Mouse (Mus musculus): ENCODE data around the gene Frmd5. TPM values are rescaled to one million over a fixed set of nuclear protein-coding genes. Genes with fewer than 3 reads are reported as not detected.
"Not testable (repeated sequence)": the region's sequence is repeated elsewhere in the genome, so short reads cannot be mapped to it uniquely, and the experiment has no call there.

Frmd5 gene
- polyA plus RNA-seq, 1 experiment from 2014 or later: 14.7 TPM

- H3K36me3 ChIP-seq (ENCODE audit: control insufficient read depth, insufficient read depth, low read length): peaks cover 6% of the 10 kb centered on the region
- DNase-seq (ENCODE audit: low spot score) (no peak), ATAC-seq (ENCODE audit: insufficient read depth, low FRiP score, low TSS enrichment) (no peak)
- H3K4me2 ChIP-seq (ENCODE audit: low read depth): no peak overlapping the region
- 94% methylated on average over 8 of the region's 8 CpGs for WGBS
- no peak overlapping the region for H3K27ac ChIP-seq (ENCODE audit: low read depth, low read length)
- no peaks in the 10 kb centered on the region for H3K4me1 ChIP-seq (ENCODE audit: control insufficient read depth, insufficient read depth, low read length)
- no peak overlapping the region for H3K4me3 ChIP-seq (ENCODE audit: low read depth, low read length)
- no peaks in the 10 kb centered on the region for H3K27me3 ChIP-seq (ENCODE audit: control insufficient read depth, insufficient read depth, low read length)
- no peak overlapping the region for H3K9ac ChIP-seq (ENCODE audit: low read length)
- no peaks in the 10 kb centered on the region for H3K9me3 ChIP-seq (ENCODE audit: control insufficient read depth, low read length)
Observed at GRCm38 (mm10) chr2:121511401-121511800, 295.5 kb downstream of the Frmd5 start.

- Histone ChIP-seq H3K9me3 (ENCODE audit: control insufficient read depth, low read length) (no peaks in the 10 kb centered on the region), H3K4me3 (ENCODE audit: low read depth, low read length) (peak overlapping the region; percentile 17), H3K36me3 (ENCODE audit: control insufficient read depth, insufficient read depth, low read length) (peaks cover 4% of the 10 kb centered on the region; the same call in 1 of the 2 replicates), H3K27me3 (ENCODE audit: control insufficient read depth, insufficient read depth, low read length) (no peaks in the 10 kb centered on the region), H3K9ac (ENCODE audit: low read length) (no peak overlapping the region), H3K27ac (ENCODE audit: low read depth, low read length) (no peak overlapping the region), H3K4me2 (ENCODE audit: low read depth) (peak overlapping the region; percentile 41), H3K4me1 (ENCODE audit: control insufficient read depth, insufficient read depth, low read length) (no peaks in the 10 kb centered on the region)
- ATAC-seq (ENCODE audit: insufficient read depth, low FRiP score, low TSS enrichment): peak; percentile 57; the same call in 1 of the 2 replicates
- WGBS: 17% methylated on average over 16 of the region's 16 CpGs
- DNase-seq (ENCODE audit: low spot score): peak; percentile 70
Observed at GRCm38 (mm10) chr2:121509584-121509983, 297.3 kb downstream of the Frmd5 start.

GRCm38 (mm10) chr2:121507951-121508330 is 298.9 kb downstream of the Frmd5 start:
- ATAC-seq (ENCODE audit: insufficient read depth, low FRiP score, low TSS enrichment) (no peak), DNase-seq (ENCODE audit: low spot score) (no peak)
- no peak overlapping the region for H3K9ac ChIP-seq (ENCODE audit: low read length)
- no peaks in the 10 kb centered on the region for H3K27me3 ChIP-seq (ENCODE audit: control insufficient read depth, insufficient read depth, low read length)
- H3K9me3 ChIP-seq (ENCODE audit: control insufficient read depth, low read length): no peaks in the 10 kb centered on the region
- H3K4me2 ChIP-seq (ENCODE audit: low read depth): peak overlapping the region; percentile 54
- H3K36me3 ChIP-seq (ENCODE audit: control insufficient read depth, insufficient read depth, low read length): peaks cover 4% of the 10 kb centered on the region; the same call in 1 of the 2 replicates
- H3K27ac ChIP-seq (ENCODE audit: low read depth, low read length): no peak overlapping the region
- H3K4me3 ChIP-seq (ENCODE audit: low read depth, low read length): peak overlapping the region; percentile 57
- H3K4me1 ChIP-seq (ENCODE audit: control insufficient read depth, insufficient read depth, low read length): no peaks in the 10 kb centered on the region
- WGBS: 96% methylated on average over 2 of the region's 2 CpGs

GRCm38 (mm10) chr2:121507173-121507950 is 299.5 kb downstream of the Frmd5 start:
- H3K4me2 ChIP-seq (ENCODE audit: low read depth): peak overlapping the region; percentile 54
- DNase-seq (ENCODE audit: low spot score) (no peak), ATAC-seq (ENCODE audit: insufficient read depth, low FRiP score, low TSS enrichment) (no peak)
- 38% methylated on average over 12 of the region's 12 CpGs for WGBS
- H3K9me3 ChIP-seq (ENCODE audit: control insufficient read depth, low read length): no peaks in the 10 kb centered on the region
- H3K4me1 ChIP-seq (ENCODE audit: control insufficient read depth, insufficient read depth, low read length): no peaks in the 10 kb centered on the region
- H3K36me3 ChIP-seq (ENCODE audit: control insufficient read depth, insufficient read depth, low read length): peaks cover 4% of the 10 kb centered on the region; the same call in 1 of the 2 replicates
- peak overlapping the region; percentile 57 for H3K4me3 ChIP-seq (ENCODE audit: low read depth, low read length)
- peak overlapping the region; percentile 35 for H3K9ac ChIP-seq (ENCODE audit: low read length)
- H3K27ac ChIP-seq (ENCODE audit: low read depth, low read length): no peak overlapping the region
- no peaks in the 10 kb centered on the region for H3K27me3 ChIP-seq (ENCODE audit: control insufficient read depth, insufficient read depth, low read length)

GRCm38 (mm10) chr2:121505942-121506882 is 300.7 kb downstream of the Frmd5 start, which contains the start of the genes Mfap1a and Wdr76:
Gene Mfap1a, minus strand, starts transcription at chr2:121506665.
Gene Wdr76, plus strand, starts transcription at chr2:121506723.
- DNase-seq (ENCODE audit: low spot score) (peak; percentile 88), ATAC-seq (ENCODE audit: insufficient read depth, low FRiP score, low TSS enrichment) (peak; percentile 84)
- H3K4me2 ChIP-seq (ENCODE audit: low read depth): peak within 1 kb of the TSS; percentile 54
- H3K9me3 ChIP-seq (ENCODE audit: control insufficient read depth, low read length); H3K36me3 ChIP-seq (ENCODE audit: control insufficient read depth, insufficient read depth, low read length); H3K4me1 ChIP-seq (ENCODE audit: control insufficient read depth, insufficient read depth, low read length); H3K27me3 ChIP-seq (ENCODE audit: control insufficient read depth, insufficient read depth, low read length); H3K27ac ChIP-seq (ENCODE audit: low read depth, low read length): not testable (repeated sequence)
- peak within 1 kb of the TSS; percentile 59 for H3K9ac ChIP-seq (ENCODE audit: low read length)
- peak within 1 kb of the TSS; percentile 57 for H3K4me3 ChIP-seq (ENCODE audit: low read depth, low read length)
- WGBS: 5% methylated on average over 39 of the region's 42 CpGs

GRCm38 (mm10) chr2:121501550-121501949 is 305.3 kb downstream of the Frmd5 start:
- no CpG with 5 or more reads among the region's 6 CpGs for WGBS
- not testable (repeated sequence) for H3K36me3 ChIP-seq (ENCODE audit: control insufficient read depth, insufficient read depth, low read length); H3K4me2 ChIP-seq (ENCODE audit: low read depth); H3K27ac ChIP-seq (ENCODE audit: low read depth, low read length); H3K9ac ChIP-seq (ENCODE audit: low read length); H3K4me1 ChIP-seq (ENCODE audit: control insufficient read depth, insufficient read depth, low read length); H3K9me3 ChIP-seq (ENCODE audit: control insufficient read depth, low read length); H3K4me3 ChIP-seq (ENCODE audit: low read depth, low read length); DNase-seq (ENCODE audit: low spot score); ATAC-seq (ENCODE audit: insufficient read depth, low FRiP score, low TSS enrichment); H3K27me3 ChIP-seq (ENCODE audit: control insufficient read depth, insufficient read depth, low read length)

Other genes with a start within 250 kb of the Frmd5 start
- 25.3 and 27.8 TPM in 2 replicates for gene Casc4, start 59.9 kb upstream of the Frmd5 start, polyA plus RNA-seq (2014; fragmentation: Nextera tagmentation; extraction: Ambion mirVana)
- 46.7 and 53.6 TPM in 2 replicates for gene Ctdspl2, start 148.9 kb upstream of the Frmd5 start, polyA plus RNA-seq (2014; fragmentation: Nextera tagmentation; extraction: Ambion mirVana)
- 0.26 and 0.44 TPM in 2 replicates for gene Mageb3, start 149.0 kb upstream of the Frmd5 start, polyA plus RNA-seq (2014; fragmentation: Nextera tagmentation; extraction: Ambion mirVana)
- gene Eif3j1, start 221.5 kb upstream of the Frmd5 start, polyA plus RNA-seq (2014; fragmentation: Nextera tagmentation; extraction: Ambion mirVana): 13.6 and 14.6 TPM in 2 replicates